Mouse (Mus musculus) CD4-positive naive resting alpha-beta T cell, adult 76 days (primary cell): ENCODE results near the gene Tent5b. TPM values are rescaled to one million over a fixed set of nuclear protein-coding genes. Genes with fewer than 3 reads are reported as not detected.

Experiments
- total RNA-seq: library from RNA; stranded (reverse); gene quantifications from one replicate; pipeline ENCODE4 v1.2.4, GENCODE M21; 2023

Tent5b gene
- total RNA-seq = not detected

GRCm38 (mm10) chr4:133479458-133480184, at the start of gene Tent5b:
Gene Tent5b (plus strand): TSS chr4:133480132.

GRCm38 (mm10) chr4:133498160-133498724, 18.3 kb downstream of the Tent5b start, which contains the start of gene Trnp1:
Gene Trnp1 (minus strand): TSS chr4:133498550.

GRCm38 (mm10) chr4:133518601-133519368, 38.9 kb downstream of the Tent5b start, which contains the start of gene Kdf1:
Gene Kdf1 (plus strand): TSS chr4:133518963.

Other genes starting within 250 kb of the Tent5b start
- 0.12 TPM for gene Map3k6, start 239.3 kb upstream of the Tent5b start, total RNA-seq
- 16.4 TPM for gene Sytl1, start 217.0 kb upstream of the Tent5b start, total RNA-seq
- gene Tmem222, start 202.3 kb upstream of the Tent5b start, total RNA-seq = 81.4 TPM
- 32.1 TPM for gene Wdtc1, start 126.7 kb upstream of the Tent5b start, total RNA-seq
- gene Slc9a1, start 110.4 kb upstream of the Tent5b start, total RNA-seq = 49.9 TPM
- gene Trnp1, start 18.4 kb downstream of the Tent5b start, total RNA-seq = 0.91 TPM
- 0.53 TPM for gene Kdf1, start 38.8 kb downstream of the Tent5b start, total RNA-seq
- gene Nudc, start 65.9 kb downstream of the Tent5b start, total RNA-seq = 77.9 TPM
- not detected for gene Nr0b2, start 73.2 kb downstream of the Tent5b start, total RNA-seq
- 30.0 TPM for gene Gpatch3, start 94.6 kb downstream of the Tent5b start, total RNA-seq
- gene Gpn2, start 104.2 kb downstream of the Tent5b start, total RNA-seq = 21.9 TPM
- gene Sfn, start 122.0 kb downstream of the Tent5b start, total RNA-seq = 60.9 TPM
- 240 TPM for gene Zdhhc18, start 170.0 kb downstream of the Tent5b start, total RNA-seq
- 13.4 TPM for gene Pigv, start 192.5 kb downstream of the Tent5b start, total RNA-seq